Mouse (Mus musculus): ENCODE measurements around the gene Adat3.
"Not testable (repeated sequence)": the region's sequence is repeated elsewhere in the genome, so short reads cannot be mapped to it uniquely, and the experiment has no call there.

Gene Adat3

DNA sequence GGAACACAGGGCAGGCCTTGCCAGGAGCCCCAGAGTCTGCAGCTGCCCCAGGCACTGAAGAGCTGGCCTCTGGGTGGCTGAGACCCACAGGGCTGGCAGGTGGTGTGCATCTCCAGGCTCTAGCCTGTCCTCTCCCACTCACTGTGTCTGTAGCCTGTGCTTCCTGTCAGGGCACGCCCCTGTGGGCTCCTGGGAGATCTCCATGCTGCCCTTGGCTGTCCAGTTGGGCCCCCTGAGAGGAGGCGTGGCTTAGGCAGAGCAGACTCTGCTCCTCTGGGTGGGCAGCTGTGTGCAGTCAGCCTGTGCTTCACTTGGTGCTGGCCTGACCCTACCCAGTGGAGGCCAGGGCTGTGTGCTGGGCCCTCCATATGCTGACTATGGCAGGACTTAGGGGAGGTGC is 25.0 kb downstream of the Adat3 start:
- intact Hi-C loops (cut with DNase I): no loop called here

DNA sequence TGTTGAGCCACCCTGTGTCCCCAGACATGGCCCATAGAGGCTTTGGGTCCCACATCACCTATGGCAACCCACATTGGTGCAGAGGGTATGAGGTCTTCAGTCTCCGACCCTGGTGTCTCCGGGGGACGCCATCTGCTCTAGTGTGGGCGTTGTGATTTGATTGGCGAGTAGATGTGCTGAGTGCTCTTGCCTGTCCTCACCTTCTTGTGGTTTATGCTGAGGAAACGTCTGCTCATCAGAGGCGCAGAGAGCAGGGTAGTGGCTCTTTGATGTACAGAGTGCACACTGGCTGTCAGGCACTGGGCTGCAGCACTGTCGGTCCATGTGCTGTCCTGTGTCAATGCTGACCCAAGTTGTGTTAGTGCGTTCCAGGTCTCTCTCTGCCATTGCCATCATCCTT is 26.2 kb downstream of the Adat3 start:
- intact Hi-C loops (cut with DNase I): no loop called here

- intact Hi-C loops (cut with DNase I): no loop called here
These were observed 32.7 kb downstream of the Adat3 start for GRCm38 (mm10) chr10:80635345-80635744.

DNA sequence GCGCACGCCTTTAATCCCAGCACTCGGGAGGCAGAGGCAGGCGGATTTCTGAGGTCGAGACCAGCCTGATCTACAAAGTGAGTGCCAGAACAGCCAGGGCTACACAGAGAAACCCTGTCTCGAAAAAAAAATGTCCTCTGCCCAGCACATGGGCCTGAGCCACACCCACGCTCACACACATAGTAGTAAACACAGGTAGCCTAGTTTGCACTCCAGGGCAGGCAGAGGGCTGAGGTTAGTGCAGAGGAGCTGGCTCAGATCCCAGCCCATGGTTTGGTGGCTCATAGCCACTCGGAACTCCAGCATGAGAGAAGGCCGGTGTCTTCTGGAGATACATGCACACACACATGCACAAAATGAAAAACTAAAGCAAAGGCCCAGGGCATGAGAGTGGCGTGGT is 44.3 kb downstream of the Adat3 start:
- intact Hi-C loops (cut with DNase I): no loop called here

DNA sequence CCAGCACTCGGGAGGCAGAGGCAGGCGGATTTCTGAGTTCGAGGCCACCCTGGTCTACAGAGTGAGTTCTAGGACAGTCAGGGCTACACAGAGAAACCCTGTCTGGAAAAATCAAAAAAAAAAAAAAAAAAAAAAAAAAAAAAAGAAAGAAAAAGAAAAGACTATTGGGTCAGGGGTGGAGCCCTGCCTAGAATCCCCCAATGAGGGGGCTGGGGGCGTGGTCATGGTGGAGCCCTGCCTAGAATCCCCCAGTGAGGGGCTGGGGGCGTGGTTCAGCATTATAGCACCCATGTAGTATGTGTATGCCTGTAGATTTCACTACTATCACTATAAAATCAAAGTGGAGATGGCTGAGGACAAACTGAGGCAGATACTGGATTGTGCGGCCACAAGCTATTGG is 47.2 kb downstream of the Adat3 start:
- intact Hi-C loops (cut with DNase I): not testable (repeated sequence)

GRCm38 (mm10) chr10:80650392-80650791 is 47.7 kb downstream of the Adat3 start:
- intact Hi-C loops (cut with DNase I): no loop called here

- intact Hi-C loops (cut with DNase I): no loop called here
These were observed 50.6 kb downstream of the Adat3 start for GRCm38 (mm10) chr10:80653156-80653720.

DNA sequence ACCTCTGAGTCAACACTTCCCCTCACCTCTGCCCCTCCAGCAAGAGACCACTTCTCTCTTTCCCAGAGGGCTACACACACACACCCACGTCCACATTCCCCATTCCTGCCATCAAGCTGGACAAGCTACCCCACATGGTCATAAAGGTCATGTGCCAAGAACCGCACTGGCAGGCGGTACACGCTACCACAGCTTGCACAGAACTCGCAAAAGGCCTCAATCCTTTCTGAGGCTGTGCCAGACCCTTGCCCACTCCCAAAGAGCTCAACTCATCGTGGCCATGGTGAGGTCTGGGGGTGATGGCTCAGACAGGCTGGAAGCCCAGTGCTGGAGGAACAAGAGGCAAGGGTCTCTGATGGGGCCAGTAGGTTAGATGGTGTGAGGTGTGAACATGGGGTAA is 52.2 kb downstream of the Adat3 start:
- intact Hi-C loops (cut with DNase I): loop anchor here (5.0 kb wide), 1 partner anchor 48 kb away; the partner anchor contains the start of gene Gm49322

DNA sequence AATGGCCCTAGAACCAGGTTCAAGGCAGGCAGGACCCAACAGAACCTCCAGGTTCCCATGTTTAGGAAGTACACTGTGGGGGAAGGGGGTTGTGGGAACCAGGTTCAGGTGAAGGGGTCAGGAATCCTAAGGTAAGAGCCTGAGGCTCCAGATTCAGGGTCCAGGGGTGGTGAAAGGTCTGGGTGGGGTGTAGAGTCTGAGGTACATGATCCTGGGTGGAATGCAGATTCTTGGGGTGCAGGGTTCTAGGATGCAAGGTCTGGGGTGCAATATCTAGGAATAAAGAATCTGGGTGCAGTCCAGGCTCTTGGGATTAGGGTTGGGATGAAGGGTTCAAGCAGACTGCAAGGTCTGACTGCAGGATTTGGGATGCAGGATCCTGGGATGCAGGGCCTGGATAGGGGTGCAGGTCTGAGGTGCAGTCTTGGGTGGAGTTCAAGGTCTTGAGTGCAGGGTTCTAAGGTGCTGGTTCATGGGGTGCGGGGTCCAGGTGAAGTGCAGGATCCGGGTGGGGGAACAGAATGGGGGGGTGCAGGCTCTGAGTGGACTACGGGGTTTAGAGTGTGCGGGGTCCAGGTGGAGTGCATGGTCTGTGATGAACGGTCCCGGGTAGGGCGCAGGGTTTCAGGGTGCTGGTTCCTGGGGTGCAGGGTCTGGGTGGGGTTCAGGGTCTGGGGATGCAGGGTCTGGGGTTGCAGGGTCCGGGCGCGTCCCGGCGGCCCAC is 52.9 kb downstream of the Adat3 start:
- intact Hi-C loops (cut with DNase I): loop anchor here (5.0 kb wide), 1 partner anchor 48 kb away; the partner anchor contains the start of gene Gm49322

DNA sequence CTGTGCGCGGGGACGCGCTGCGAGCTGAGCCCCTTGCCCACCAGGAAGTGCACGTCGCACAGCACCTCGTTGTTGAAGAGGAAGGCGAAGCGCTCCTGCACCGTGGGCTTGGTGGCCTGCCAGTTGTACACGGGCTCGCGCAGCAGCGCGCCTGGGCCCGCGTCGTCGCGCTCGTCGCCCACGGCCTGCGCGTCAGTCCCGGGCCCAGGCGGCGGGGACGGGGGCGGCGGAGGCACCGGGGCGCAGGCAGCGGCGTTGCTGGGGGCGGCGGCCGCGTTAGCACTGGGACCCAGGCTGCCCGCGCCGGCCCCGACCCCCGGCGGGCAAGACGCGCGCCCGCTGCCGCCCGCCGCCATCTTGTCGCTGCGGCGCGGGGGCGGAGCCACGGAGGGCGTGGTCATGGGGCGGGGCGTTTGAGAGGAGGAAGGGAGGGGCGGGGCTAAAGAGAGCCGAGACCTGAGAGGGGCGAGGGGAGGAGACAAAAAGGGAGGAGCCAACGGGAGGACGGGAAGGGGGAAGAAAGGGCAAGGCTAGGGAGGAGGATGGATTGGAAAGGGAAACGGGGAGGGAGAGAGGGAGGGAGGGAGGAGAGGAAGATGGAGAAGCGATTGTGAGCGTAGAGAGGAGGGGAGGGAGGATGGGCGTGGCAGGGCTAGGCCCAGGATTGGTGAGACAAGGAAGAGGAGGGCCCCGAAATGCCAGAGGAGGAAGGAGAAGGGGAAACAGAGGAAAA is 53.6 kb downstream of the Adat3 start:
- intact Hi-C loops (cut with DNase I): loop anchor here (5.0 kb wide), 1 partner anchor 49 kb away; the partner anchor contains the start of gene Gm49322

GRCm38 (mm10) chr10:80656863-80657623 is 54.4 kb downstream of the Adat3 start, which contains the start of gene Btbd2:
Gene Btbd2 (minus strand): TSS chr10:80657071.
- intact Hi-C loops (cut with DNase I): loop anchor here (5.0 kb wide), 1 partner anchor 50 kb away; the partner anchor contains the start of gene Gm49322

Small RNA genes within 50 kb of the gene (microRNA-seq; reads per million reads assigned to microRNA genes)
- gene Mir6912: 0.69 to 1.4 reads per million in 2 experiments

Measured in adrenal gland (tissue).